Mouse (Mus musculus): Measurements from ENCODE around the gene Olfr1354. TPM values are rescaled to one million over a fixed set of nuclear protein-coding genes. Genes with fewer than 3 reads are reported as not detected.
"Not testable (repeated sequence)": the region's sequence is repeated elsewhere in the genome, so short reads cannot be mapped to it uniquely, and the experiment has no call there.

Olfr1354 gene
- not detected for total RNA-seq (2018; cell fraction: chromatin; rRNA removed)
- total RNA-seq (2018; cell fraction: cytosol; rRNA removed) = not detected
- not detected for total RNA-seq (2018; cell fraction: nucleus; rRNA removed)
- not detected in 3 replicates for polyA plus RNA-seq (2018)

DNA sequence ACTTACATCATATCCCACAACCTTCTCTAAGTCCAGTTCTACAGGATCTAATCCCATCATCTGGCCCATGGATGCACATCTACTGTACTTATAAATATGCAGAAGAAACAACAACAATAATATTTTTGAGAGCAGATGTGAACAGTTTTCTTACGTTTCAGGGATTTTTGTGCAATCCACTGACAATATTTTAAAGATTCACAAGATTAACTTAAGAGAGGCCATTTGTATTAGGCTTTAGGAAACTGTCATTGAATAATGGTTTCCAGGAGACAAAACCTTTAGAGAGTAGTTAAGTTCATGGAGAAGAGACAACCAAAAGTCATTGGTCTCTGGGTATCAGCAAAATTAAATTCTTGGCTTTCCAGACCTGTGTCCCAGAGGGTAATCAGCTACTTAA lies at the start of gene Olfr1354:
Gene Olfr1354, plus strand, starts transcription at position 301 of the 400 bp plus-strand sequence.
- H3K79me2 ChIP-seq (ENCODE audit: inconsistent target); H3K27ac ChIP-seq: not testable (repeated sequence)
- WGBS (ENCODE audit: missing documents) = 71% methylated on average over 1 of the region's 1 CpGs

DNA sequence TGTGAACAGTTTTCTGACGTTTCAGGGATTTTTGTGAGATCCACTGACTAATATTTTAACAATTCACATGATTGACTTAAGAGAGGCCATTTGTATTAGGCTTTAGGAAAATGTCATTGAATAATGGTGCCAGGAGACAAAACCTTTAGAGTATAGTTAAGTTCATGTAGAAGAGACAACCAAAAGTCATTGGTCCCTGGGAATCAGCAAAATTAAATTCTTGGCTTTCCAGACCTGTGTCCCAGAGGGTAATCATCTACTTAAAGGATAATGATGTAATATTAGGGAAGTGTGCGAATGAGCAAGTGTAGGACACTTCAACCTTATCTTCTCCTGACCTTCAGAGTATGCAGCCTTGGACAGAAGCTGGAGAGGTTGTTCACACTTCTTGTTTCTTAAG lies 37.7 kb upstream of the Olfr1354 start, which contains the start of gene Olfr1355:
Gene Olfr1355, plus strand, starts transcription at position 301 of the 400 bp plus-strand sequence.
- no peaks in the 10 kb centered on the region for H3K36me3 ChIP-seq (ENCODE audit: inconsistent target)
- WGBS (ENCODE audit: missing documents) = 54% methylated on average over 2 of the region's 2 CpGs
- H3K4me3 ChIP-seq (ENCODE audit: inconsistent target) = no peak within 1 kb of the TSS
- no peak within 1 kb of the TSS for H3K27ac ChIP-seq
- no peaks in the 10 kb centered on the region for H3K79me2 ChIP-seq (ENCODE audit: inconsistent target)

More for the DNA sequence above, at the start of gene Olfr1354:
- not testable (repeated sequence) for H3K36me3 ChIP-seq (ENCODE audit: inconsistent target); H3K4me3 ChIP-seq (ENCODE audit: inconsistent target)

DNA sequence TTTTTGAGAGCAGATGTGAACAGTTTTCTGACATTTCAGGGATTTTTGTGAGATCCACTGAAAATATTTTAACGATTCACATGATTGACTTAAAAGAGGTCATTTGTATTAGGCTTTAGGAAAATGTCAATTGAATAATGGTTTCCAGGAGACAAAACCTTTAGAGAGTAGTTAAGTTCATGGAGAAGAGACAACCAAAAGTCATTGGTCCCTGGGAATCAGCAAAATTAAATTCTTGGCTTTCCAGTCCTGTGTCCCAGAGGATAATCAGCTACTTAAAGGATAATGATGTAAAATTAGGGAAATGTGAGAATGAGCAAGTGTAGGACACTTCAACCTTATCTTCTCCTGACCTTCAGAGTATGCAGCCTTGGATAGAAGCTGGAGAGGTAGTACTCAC lies 37.4 kb downstream of the Olfr1354 start, which contains the start of gene Olfr8:
Gene Olfr8, plus strand, starts transcription at position 301 of the 400 bp plus-strand sequence.
- WGBS (ENCODE audit: missing documents) = 90% methylated on average over 1 of the region's 1 CpGs
- not testable (repeated sequence) for H3K4me3 ChIP-seq (ENCODE audit: inconsistent target); H3K27ac ChIP-seq

DNA sequence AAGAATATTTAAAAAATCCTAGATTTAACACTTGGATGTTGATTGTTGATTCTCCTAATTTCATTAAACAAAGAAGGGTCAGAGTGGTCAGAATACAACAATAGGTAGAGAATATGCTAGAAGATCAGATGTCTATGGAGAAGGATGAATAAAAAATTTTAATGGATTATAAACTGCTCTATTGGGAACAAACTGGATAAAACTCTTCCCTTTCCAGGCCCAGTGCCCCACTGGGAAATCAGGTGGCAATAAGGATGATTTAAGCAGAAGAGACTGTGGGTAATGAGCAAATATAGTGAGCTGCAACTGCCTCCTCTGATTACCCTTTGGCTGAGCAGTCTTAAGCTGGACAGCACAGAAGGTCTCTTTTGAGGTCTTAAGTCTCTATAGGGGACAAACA lies 50.0 kb downstream of the Olfr1354 start, which contains the start of gene Olfr1353:
Gene Olfr1353, plus strand, starts transcription at position 301 of the 400 bp plus-strand sequence.
- H3K79me2 ChIP-seq (ENCODE audit: inconsistent target); H3K27ac ChIP-seq; H3K36me3 ChIP-seq (ENCODE audit: inconsistent target); H3K4me3 ChIP-seq (ENCODE audit: inconsistent target): not testable (repeated sequence)

More for the DNA sequence above, 37.4 kb downstream of the Olfr1354 start, which contains the start of gene Olfr8:
- H3K36me3 ChIP-seq (ENCODE audit: inconsistent target); H3K79me2 ChIP-seq (ENCODE audit: inconsistent target): not testable (repeated sequence)

Other genes starting within 250 kb of the Olfr1354 start
- not detected in 3 replicates for gene Casp14, start 194.9 kb upstream of the Olfr1354 start, polyA plus RNA-seq (2018)
- gene Ccdc105, start 160.1 kb upstream of the Olfr1354 start, polyA plus RNA-seq (2018) = not detected in 3 replicates
- gene Slc1a6, start 132.7 kb upstream of the Olfr1354 start, polyA plus RNA-seq (2018) = not detected in 3 replicates
- not detected in 3 replicates for gene Olfr1356, start 61.0 kb upstream of the Olfr1354 start, polyA plus RNA-seq (2018)
- not detected in 3 replicates for gene Olfr1355, start 37.6 kb upstream of the Olfr1354 start, polyA plus RNA-seq (2018)
- not detected in 3 replicates for gene Olfr8, start 37.5 kb downstream of the Olfr1354 start, polyA plus RNA-seq (2018)
- gene Olfr1353, start 50.1 kb downstream of the Olfr1354 start, polyA plus RNA-seq (2018) = not detected in 3 replicates
- not detected in 3 replicates for gene Olfr1352, start 67.9 kb downstream of the Olfr1354 start, polyA plus RNA-seq (2018)
- gene Olfr1351, start 99.3 kb downstream of the Olfr1354 start, polyA plus RNA-seq (2018) = not detected in 3 replicates
- not detected in 3 replicates for gene Olfr57, start 115.6 kb downstream of the Olfr1354 start, polyA plus RNA-seq (2018)
- 4.2 to 6.6 TPM (median 4.8 TPM) in 3 replicates for gene 2610008E11Rik, start 184.4 kb downstream of the Olfr1354 start, polyA plus RNA-seq (2018)
- not detected in 3 replicates for gene Vmn2r80, start 235.6 kb downstream of the Olfr1354 start, polyA plus RNA-seq (2018)